Mouse (Mus musculus): Measurements from ENCODE around the gene Serpinb7. TPM values are rescaled to one million over a fixed set of nuclear protein-coding genes. Genes with fewer than 3 reads are reported as not detected.

Gene Serpinb7
- total and polyA plus RNA-seq, 2 experiments from 2014 or later, result not detected

DNA sequence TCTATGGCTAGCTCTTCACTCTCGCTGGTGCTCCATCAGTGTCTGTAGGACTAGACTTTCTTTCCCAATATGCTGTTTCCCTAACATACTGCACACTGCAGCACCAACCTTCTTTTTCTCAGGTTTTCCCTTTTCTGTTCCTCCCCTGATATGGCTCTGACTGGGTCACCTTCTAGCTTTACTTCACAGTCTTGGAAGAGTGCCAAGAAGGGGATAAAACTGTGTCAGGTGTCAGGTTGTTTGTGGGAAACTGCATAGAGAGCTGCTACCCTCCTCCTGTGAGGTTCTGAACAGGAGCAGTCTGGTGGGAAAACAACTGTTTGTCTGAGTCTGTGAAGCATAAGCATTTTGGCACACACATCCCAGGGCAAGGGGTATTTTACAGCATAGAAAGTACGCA is 30.5 kb upstream of the Serpinb7 start:
- TF ChIP-seq CTCF (IDR thresholded peaks at IDR 0.05; ENCODE audit: low read depth) (no peak), EP300 (IDR thresholded peaks at IDR 0.05; ENCODE audit: low read depth) (no peak)
- H3K9ac ChIP-seq (replicated peaks; ENCODE audit: low read depth, low read length), result no peak overlapping the region
- H3K4me1 ChIP-seq (ENCODE audit: control insufficient read depth, insufficient read depth), result no peaks in the 10 kb centered on the region
- H3K4me2 ChIP-seq (ENCODE audit: low read depth, low read length), result no peak overlapping the region
- ATAC-seq (ENCODE audit: insufficient read depth, low read depth), result no peak
- no peak overlapping the region for H3K4me3 ChIP-seq (ENCODE audit: low read depth, low read length)
- H3K36me3 ChIP-seq (replicated peaks; ENCODE audit: control insufficient read depth, insufficient read depth, low read length), result no peaks in the 10 kb centered on the region
- no peak overlapping the region for H3K27ac ChIP-seq (ENCODE audit: low read depth)
- no peaks in the 10 kb centered on the region for H3K9me3 ChIP-seq (replicated peaks; ENCODE audit: control insufficient read depth, low read length)
- DNase-seq (ENCODE audit: low spot score), result no peak
- H3K27me3 ChIP-seq (ENCODE audit: control insufficient read depth, insufficient read depth, low read length), result no peaks in the 10 kb centered on the region
- WGBS, result 42% methylated on average over 2 of the region's 2 CpGs

DNA sequence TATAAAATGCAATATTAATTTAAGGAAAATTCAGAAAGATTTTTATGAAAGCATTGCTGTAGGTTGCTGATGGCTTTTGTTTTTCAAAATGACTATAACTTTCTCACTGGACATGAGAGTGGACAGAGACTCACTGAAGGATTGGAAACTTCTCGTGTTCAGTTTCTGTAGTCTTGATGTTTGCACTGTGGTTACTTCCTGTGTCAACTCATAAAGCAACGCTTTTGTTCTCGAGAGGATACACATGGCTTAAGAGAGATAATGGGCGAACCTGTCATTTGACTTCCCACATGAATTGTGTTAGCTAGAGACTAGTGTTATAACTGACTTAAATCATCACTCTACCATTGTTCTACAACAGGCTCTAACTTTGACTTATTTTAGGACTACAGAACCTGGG is 22.5 kb upstream of the Serpinb7 start:
- DNase-seq (ENCODE audit: low spot score) (no peak), ATAC-seq (ENCODE audit: insufficient read depth, low read depth) (no peak)
- no peaks in the 10 kb centered on the region for H3K27me3 ChIP-seq (ENCODE audit: control insufficient read depth, insufficient read depth, low read length)
- H3K27ac ChIP-seq (ENCODE audit: low read depth), result no peak overlapping the region
- H3K36me3 ChIP-seq (replicated peaks; ENCODE audit: control insufficient read depth, insufficient read depth, low read length), result no peaks in the 10 kb centered on the region
- WGBS, result 36% methylated on average over 4 of the region's 4 CpGs
- H3K4me3 ChIP-seq (ENCODE audit: low read depth, low read length), result no peak overlapping the region
- no peak overlapping the region for H3K4me2 ChIP-seq (ENCODE audit: low read depth, low read length)
- H3K9me3 ChIP-seq (replicated peaks; ENCODE audit: control insufficient read depth, low read length), result no peaks in the 10 kb centered on the region
- no peak overlapping the region for H3K9ac ChIP-seq (replicated peaks; ENCODE audit: low read depth, low read length)
- no peak for TF ChIP-seq EP300 (IDR thresholded peaks at IDR 0.05; ENCODE audit: low read depth)
- no peak for TF ChIP-seq CTCF (IDR thresholded peaks at IDR 0.05; ENCODE audit: low read depth)
- no peaks in the 10 kb centered on the region for H3K4me1 ChIP-seq (ENCODE audit: control insufficient read depth, insufficient read depth)

DNA sequence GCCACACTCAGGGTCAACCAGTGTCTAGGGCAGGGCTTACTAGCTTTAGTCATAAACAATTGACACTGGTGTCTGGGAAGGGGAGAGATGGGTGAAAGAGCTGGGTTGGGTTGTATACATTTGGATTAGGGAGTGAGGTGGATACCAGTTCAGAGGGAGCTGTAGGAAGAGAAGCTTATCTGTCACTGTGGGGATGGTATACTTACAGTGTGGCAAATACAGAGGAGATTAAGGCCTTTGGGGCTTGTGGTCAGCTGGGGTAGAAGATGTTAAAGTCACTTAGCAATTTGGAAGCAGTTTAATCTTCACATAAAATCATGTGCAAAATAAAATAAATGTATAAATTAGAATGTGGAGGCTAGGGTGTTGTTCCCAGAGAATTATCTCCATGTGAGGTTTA is 21.1 kb upstream of the Serpinb7 start:
- Histone ChIP-seq H3K9ac (replicated peaks; ENCODE audit: low read depth, low read length) (no peak overlapping the region), H3K4me3 (ENCODE audit: low read depth, low read length) (no peak overlapping the region), H3K36me3 (replicated peaks; ENCODE audit: control insufficient read depth, insufficient read depth, low read length) (no peaks in the 10 kb centered on the region), H3K4me2 (ENCODE audit: low read depth, low read length) (no peak overlapping the region), H3K27me3 (ENCODE audit: control insufficient read depth, insufficient read depth, low read length) (no peaks in the 10 kb centered on the region), H3K9me3 (replicated peaks; ENCODE audit: control insufficient read depth, low read length) (no peaks in the 10 kb centered on the region), H3K4me1 (ENCODE audit: control insufficient read depth, insufficient read depth) (no peaks in the 10 kb centered on the region), H3K27ac (ENCODE audit: low read depth) (no peak overlapping the region)
- no peak for TF ChIP-seq EP300 (IDR thresholded peaks at IDR 0.05; ENCODE audit: low read depth)
- TF ChIP-seq CTCF (IDR thresholded peaks at IDR 0.05; ENCODE audit: low read depth), result no peak
- no peak for ATAC-seq (ENCODE audit: insufficient read depth, low read depth)
- no peak for DNase-seq (ENCODE audit: low spot score)

DNA sequence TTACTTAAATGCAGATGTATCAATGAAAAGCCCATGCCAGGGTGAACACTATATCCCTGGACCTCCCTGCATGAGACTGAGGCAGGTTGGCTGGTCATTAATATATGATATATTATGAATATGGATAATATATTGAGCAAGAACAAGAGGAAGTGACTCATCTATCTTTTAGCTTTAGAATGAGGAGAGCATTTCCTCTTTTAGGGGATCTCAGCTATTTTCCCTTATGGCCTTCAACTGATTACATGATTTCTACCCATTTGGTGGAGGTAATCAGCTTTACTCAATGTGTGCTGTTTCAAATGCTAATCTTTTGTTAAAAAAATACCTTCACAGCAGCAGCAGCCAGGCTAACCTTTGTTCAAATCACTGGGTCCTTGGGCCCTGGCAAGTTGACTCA is 18.0 kb upstream of the Serpinb7 start:
- DNase-seq (ENCODE audit: low spot score) (no peak), ATAC-seq (ENCODE audit: insufficient read depth, low read depth) (no peak)
- H3K27me3 ChIP-seq (ENCODE audit: control insufficient read depth, insufficient read depth, low read length), result no peaks in the 10 kb centered on the region
- no peaks in the 10 kb centered on the region for H3K36me3 ChIP-seq (replicated peaks; ENCODE audit: control insufficient read depth, insufficient read depth, low read length)
- H3K4me3 ChIP-seq (ENCODE audit: low read depth, low read length), result no peak overlapping the region
- H3K27ac ChIP-seq (ENCODE audit: low read depth), result no peak overlapping the region
- H3K4me1 ChIP-seq (ENCODE audit: control insufficient read depth, insufficient read depth), result no peaks in the 10 kb centered on the region
- H3K9me3 ChIP-seq (replicated peaks; ENCODE audit: control insufficient read depth, low read length), result no peaks in the 10 kb centered on the region
- no peak for TF ChIP-seq CTCF (IDR thresholded peaks at IDR 0.05; ENCODE audit: low read depth)
- TF ChIP-seq EP300 (IDR thresholded peaks at IDR 0.05; ENCODE audit: low read depth), result no peak
- H3K9ac ChIP-seq (replicated peaks; ENCODE audit: low read depth, low read length), result no peak overlapping the region
- H3K4me2 ChIP-seq (ENCODE audit: low read depth, low read length), result no peak overlapping the region

DNA sequence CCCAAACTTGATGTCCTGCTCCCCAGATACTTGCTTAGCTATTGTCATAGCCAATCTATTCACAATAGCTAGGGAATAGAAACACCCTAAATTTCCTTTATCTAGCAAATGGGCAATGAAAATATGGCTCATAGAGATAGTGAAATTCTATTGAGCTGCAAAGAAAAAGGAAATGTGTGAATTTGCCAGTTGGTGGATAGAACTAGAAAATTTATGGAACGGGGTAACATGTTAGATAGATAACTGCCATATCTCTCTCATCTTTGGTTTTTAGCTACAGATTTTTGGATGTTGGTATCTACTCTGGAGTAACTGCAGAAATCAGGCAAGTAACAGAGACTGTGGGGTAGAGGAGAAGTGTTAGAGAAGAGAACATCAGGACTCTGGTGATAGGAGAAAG is 17.1 kb upstream of the Serpinb7 start:
- Histone ChIP-seq H3K4me1 (ENCODE audit: control insufficient read depth, insufficient read depth) (no peaks in the 10 kb centered on the region), H3K4me2 (ENCODE audit: low read depth, low read length) (no peak overlapping the region), H3K27me3 (ENCODE audit: control insufficient read depth, insufficient read depth, low read length) (no peaks in the 10 kb centered on the region), H3K4me3 (ENCODE audit: low read depth, low read length) (no peak overlapping the region), H3K36me3 (replicated peaks; ENCODE audit: control insufficient read depth, insufficient read depth, low read length) (no peaks in the 10 kb centered on the region), H3K9me3 (replicated peaks; ENCODE audit: control insufficient read depth, low read length) (no peaks in the 10 kb centered on the region), H3K9ac (replicated peaks; ENCODE audit: low read depth, low read length) (no peak overlapping the region), H3K27ac (ENCODE audit: low read depth) (no peak overlapping the region)
- DNase-seq (ENCODE audit: low spot score) (no peak), ATAC-seq (ENCODE audit: insufficient read depth, low read depth) (no peak)
- TF ChIP-seq CTCF (IDR thresholded peaks at IDR 0.05; ENCODE audit: low read depth), result no peak
- no peak for TF ChIP-seq EP300 (IDR thresholded peaks at IDR 0.05; ENCODE audit: low read depth)
- WGBS, result 77% methylated on average over 1 of the region's 1 CpGs

DNA sequence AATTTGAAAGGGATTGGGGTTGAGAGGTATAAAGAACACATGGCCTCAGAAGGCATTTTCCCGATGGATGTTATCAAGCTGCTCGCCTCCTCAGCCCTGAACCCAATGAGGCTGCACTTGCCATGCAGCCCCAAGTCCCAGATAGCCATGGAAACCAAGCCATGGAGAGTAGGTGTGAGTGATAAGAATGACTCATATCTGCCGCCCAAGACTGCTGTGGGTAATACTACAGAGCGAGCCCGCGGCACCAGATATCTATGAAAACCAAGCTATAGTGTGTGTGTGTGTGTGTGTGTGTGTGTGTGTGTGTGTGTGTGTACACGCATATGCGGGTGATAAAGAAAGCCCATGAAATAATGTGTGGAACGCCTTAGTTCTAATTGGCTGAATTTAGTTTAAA is 14.9 kb upstream of the Serpinb7 start:
- Histone ChIP-seq H3K27ac (ENCODE audit: low read depth) (no peak overlapping the region), H3K4me1 (ENCODE audit: control insufficient read depth, insufficient read depth) (no peaks in the 10 kb centered on the region), H3K4me3 (ENCODE audit: low read depth, low read length) (no peak overlapping the region), H3K9ac (replicated peaks; ENCODE audit: low read depth, low read length) (no peak overlapping the region), H3K36me3 (replicated peaks; ENCODE audit: control insufficient read depth, insufficient read depth, low read length) (no peaks in the 10 kb centered on the region), H3K27me3 (ENCODE audit: control insufficient read depth, insufficient read depth, low read length) (no peaks in the 10 kb centered on the region), H3K4me2 (ENCODE audit: low read depth, low read length) (no peak overlapping the region), H3K9me3 (replicated peaks; ENCODE audit: control insufficient read depth, low read length) (no peaks in the 10 kb centered on the region)
- TF ChIP-seq EP300 (IDR thresholded peaks at IDR 0.05; ENCODE audit: low read depth) (no peak), CTCF (IDR thresholded peaks at IDR 0.05; ENCODE audit: low read depth) (no peak)
- DNase-seq (ENCODE audit: low spot score) (no peak), ATAC-seq (ENCODE audit: insufficient read depth, low read depth) (no peak)
- 57% methylated on average over 9 of the region's 9 CpGs for WGBS
